Mouse (Mus musculus) gastrocnemius, postnatal 25 days (tissue): ENCODE data around the gene Tsc22d3. TPM values are rescaled to one million over a fixed set of nuclear protein-coding genes. Genes with fewer than 3 reads are reported as not detected.
A peak's percentile ranks its signal among the peaks of the same experiment; 100 is the strongest.

ENCODE experiments used
- DNase-seq: peaks from one replicate; pipeline ENCODE4 v3.0.0; 2022
- long read RNA-seq, 2 experiments: library from polyadenylated mRNA; stranded (forward); transcript quantifications; one replicate each; pipeline ENCODE4 v2.0.0; 2021
- total RNA-seq, 2 experiments: library from RNA; stranded (reverse); gene quantifications; 1 replicate in 1 of 2; 2 replicates in 1 of 2; pipeline ENCODE4 v1.2.3; 2021

Gene Tsc22d3
- 100 to 1,000 TPM; 165 to 246 TPM for total RNA-seq
- long read RNA-seq, experiment 1, transcript Tsc22d3-202 (3 exons, 1,790 nt), result minor isoform, 8 of 249 reads
- long read RNA-seq, experiment 1, transcript Tsc22d3-201 (3 exons, 1,974 nt), result major isoform, 127 of 249 reads
- long read RNA-seq, experiment 1, partial matches to known transcripts, result 2 of 249 reads
- long read RNA-seq, experiment 1, other reads (novel, unspliced or antisense), result 112 of 249 reads
- long read RNA-seq, experiment 2, transcript Tsc22d3-202 (3 exons, 1,790 nt), result minor isoform, 14 of 247 reads
- long read RNA-seq, experiment 2, transcript Tsc22d3-201 (3 exons, 1,974 nt), result major isoform, 85 of 247 reads
- long read RNA-seq, experiment 2, partial matches to known transcripts, result 12 of 247 reads
- long read RNA-seq, experiment 2, other reads (novel, unspliced or antisense), result 134 of 247 reads

DNA sequence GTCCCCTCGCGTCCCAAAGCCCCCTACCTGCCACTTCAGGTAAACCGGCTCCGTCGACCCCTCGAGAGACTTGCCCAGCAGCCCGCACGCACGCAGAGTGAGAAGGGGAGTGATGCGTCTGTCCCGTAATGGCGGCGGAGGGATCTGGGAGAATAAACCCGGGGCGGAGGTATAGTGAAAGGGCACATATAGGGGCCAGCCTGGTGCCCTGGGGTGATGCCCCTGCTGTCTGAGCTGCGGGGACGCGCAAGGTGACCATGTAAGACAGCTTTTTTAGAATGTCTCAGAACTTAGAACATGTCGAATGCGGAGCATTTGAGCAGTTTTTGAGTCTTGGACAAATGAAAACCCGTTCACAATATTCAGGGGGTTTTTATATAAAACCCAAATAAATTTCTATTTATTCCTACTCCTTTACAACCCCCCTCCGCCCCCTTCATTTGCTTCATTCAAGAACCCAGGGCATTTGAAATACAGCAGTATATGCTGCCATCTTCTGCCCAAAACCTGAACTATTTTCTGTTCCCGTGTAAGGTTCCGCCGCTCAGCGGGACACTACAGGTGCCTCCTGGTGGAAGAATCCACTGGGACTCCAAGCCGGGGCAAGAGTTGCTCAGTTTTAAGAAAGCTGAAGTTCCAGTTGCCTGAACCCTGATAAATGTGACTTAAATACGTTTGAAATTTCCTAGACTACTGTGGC lies at the start of gene Tsc22d3:
TSS of gene Tsc22d3 (minus strand) at position 250 of the 700 bp plus-strand sequence.
- DNase-seq, result peak; percentile 37

GRCm38 (mm10) chrX:140639592-140639991 lies 39.1 kb upstream of the Tsc22d3 start:
- DNase-seq, result no peak

DNA sequence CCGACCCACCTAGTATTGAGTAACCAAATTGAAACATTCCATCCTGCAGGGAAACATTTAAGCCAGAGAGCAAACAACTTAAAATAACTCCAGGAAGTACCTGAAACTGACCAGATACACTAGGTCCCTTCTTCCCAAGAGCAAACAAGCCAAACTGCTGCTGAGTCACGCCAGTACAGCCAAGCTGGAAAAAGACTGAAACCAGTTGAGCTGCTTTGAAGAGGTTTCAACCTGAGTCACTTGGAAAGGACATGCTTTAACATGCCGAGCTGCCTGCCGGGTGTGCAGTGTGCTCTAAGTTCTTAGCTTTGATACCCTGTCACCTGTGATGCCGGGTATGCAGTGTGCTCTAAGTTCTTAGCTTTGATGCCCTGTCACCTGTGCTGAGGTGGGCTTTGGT lies 37.6 kb upstream of the Tsc22d3 start:
- DNase-seq, result no peak

DNA sequence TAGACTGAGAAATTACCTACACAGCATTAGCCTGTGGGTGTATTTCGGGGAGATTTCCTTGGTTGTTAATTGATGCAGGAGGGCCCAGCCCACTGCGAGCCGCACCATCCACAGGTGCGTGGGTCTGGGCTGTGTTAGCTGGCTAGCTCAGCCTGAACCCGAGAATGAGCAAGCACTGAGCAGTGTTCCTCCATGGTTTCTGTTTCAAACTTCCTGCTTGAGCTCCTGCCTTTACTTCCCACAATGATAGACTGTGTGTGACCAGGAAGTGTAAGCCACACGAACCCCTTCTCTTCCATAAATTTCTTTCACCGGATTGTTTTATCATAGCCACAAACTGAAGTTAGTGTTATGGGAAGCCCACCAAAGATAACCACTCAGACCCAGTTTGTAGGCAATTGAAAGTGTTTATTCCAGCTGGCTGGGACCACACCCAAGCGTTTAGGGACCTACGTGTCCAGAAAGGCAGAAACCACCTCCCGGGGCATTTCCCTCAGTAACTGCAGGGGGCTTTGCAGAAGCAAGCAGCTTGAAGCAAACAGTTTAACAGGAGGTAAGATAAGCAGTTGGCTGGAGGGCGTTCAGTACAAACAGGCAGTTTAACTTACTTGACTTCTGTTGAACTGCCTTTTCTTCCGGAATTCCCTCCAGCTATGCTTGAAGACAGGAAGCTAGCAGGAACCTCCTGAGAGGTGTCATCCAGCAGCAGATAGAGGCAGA lies 24.6 kb upstream of the Tsc22d3 start:
- DNase-seq, result no peak

GRCm38 (mm10) chrX:140609938-140610337 lies 9.5 kb upstream of the Tsc22d3 start:
- DNase-seq, result no peak

DNA sequence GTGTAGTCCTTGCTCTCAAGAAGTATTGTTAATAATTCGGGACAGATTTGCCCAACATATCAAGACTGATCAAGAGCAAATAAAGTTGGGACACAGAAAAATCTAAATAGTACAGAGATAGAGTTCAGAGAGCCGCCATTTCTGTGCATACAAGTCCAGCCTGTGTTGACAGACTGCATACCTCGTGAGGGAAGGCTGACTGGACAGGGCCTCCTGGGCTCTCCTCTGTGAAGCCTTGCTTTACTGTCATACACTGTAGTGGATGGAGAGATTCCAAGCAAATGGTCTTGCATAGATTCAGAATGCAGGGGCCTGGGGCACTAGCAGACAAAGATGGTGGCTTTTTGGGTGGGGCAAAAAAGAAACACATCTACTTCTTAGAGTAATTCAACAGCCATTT lies 1.4 kb upstream of the Tsc22d3 start:
- no peak for DNase-seq

GRCm38 (mm10) chrX:140601311-140601710 lies 852 bp upstream of the Tsc22d3 start:
- no peak for DNase-seq

DNA sequence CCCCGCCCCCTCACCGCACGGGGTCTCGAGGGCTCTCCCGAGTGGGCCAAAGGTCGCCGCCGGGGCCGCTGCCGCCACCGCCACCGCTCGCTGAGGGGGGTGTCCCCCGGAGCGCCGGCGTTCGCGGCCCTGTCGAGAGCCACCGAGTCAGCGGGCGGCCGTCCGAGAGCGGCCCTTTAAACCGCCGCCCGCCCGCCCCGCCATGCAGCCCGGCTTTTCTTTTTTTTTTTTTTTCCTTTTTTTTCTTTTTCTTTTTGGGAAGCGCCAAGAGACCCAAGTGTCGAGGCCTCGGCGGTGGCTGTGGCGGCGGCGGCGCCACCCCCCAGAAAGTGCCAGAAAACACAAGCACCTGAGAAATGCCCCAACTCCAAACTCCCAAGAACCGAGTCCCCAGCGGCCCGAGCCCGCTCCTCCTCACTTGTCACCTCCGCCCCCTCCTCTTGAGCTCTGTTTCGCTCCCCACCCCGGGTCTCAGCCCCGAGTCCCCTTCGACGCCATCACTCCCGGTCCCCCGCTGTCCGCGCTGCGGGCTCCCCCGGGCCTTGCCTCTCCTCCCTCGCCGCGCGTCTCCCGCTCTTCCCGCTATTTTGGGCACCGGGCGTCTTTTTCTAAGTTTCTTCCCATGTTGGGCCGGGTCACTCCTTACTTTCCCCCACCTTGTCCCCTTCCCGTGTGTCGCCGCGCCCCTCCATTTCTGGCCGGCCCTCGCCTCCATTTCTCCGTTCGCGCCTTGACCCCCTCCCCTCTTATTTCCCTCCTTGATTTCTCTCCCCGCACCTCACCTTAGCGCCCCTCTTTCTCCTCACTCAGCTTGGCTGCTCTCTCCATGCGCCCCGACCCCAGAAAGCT lies 674 bp downstream of the Tsc22d3 start:
- DNase-seq, result peak; percentile 69

DNA sequence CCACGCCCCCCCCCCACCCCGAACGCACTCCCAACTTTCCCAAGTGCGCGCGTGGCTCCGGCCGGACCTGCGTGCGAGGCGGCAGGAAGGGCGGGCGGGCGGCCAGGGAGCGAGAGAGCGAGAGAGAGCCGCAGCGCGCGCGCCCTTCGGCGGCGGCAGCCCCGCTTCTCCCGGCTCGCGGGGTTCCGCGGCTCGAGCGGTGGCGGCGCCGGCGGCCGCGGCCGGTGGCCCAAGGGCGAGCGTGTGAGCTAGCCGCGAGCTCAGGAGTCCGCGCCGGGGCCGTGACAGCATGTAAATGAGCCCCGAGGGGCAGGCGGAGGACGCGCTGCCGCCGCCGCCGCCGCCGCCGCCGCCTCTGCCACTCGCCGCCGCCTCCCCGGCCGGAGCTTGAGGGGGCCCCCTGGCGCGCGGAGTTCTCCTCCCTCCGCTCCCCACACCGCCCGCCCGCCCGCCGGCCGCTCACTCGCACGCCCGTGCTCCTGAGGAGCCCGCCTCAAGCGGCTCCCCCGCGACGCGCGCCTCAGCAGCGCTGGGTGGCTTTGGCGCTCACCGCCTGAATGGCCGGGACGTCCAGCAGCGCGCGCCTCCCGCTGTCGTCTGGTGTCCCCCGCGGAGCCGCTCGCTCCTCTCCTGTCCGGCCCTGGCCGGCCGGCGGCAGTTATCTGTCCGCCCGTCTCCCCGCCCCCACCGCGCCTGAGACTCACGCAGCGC lies 1.5 kb downstream of the Tsc22d3 start:
- peak; percentile 77 for DNase-seq

GRCm38 (mm10) chrX:140598194-140598849 lies 2.1 kb downstream of the Tsc22d3 start:
- no peak for DNase-seq

DNA sequence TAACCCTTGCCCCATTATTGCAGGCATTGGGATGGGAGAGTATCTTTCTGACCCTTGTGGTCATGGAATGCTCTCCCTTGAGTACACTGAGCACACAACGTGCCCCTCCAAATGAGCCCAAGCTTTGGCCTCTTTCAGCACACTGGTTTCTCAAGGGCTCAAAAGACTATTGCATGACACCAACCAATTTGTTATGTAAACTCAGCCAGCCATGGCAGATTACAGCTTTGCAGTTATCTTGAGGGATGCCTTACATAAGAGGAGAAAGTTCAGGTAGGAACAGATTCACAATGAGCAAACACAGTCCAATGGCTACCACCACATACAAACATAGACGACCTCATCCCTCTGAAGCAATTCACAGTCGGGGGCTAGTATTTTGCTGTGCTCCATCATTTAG lies 9.3 kb downstream of the Tsc22d3 start:
- DNase-seq, result no peak

DNA sequence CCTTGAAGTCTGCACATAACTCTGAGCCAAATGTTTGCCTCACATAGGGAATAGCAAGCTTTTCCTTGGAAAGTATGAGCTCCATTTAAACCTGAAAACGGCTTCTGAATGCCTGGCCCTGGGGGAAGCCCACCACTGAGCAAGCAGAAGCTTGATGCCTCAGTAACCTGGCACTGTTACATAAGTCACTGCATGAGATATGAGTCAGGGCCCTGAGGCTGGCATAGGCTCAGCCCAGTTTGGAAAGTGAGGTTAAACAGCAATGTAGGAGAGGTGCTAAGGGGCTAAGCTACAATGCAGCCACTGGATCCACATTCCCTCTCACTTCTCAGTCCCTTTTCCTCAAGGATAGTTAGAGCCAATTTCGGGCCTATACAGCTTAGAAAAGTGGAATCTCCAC lies 10.3 kb downstream of the Tsc22d3 start:
- DNase-seq, result no peak

GRCm38 (mm10) chrX:140589194-140589751 lies 11.2 kb downstream of the Tsc22d3 start:
- DNase-seq, result no peak

DNA sequence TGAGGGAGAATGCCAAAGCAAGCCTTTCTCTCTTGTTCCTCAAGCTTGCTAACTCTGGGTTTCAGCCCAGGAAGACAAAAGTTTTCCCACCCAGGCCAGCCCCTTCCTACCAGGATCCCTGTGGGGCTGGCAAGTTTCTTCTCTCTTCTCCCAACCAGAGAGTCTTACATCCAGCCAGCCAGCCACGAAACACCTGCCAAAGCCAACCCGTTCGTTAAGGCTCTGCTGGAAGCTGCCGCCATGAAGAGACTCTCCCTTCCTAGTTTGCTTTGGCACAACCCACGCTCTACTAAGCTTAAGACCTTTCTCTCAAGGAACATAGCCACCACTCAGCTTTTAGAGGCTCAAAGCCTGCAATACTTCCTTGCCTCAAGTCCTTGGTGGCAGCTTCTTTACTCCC lies 11.9 kb downstream of the Tsc22d3 start:
- DNase-seq, result no peak

- DNase-seq, result no peak
These were observed 20.0 kb downstream of the Tsc22d3 start for GRCm38 (mm10) chrX:140580416-140580815.

- peak; percentile 47 for DNase-seq
These were observed 24.8 kb downstream of the Tsc22d3 start for GRCm38 (mm10) chrX:140575636-140576035.

- DNase-seq, result no peak
These were observed 25.3 kb downstream of the Tsc22d3 start for GRCm38 (mm10) chrX:140575200-140575599.

- DNase-seq, result no peak
These were observed 27.6 kb downstream of the Tsc22d3 start for GRCm38 (mm10) chrX:140572702-140573338.

DNA sequence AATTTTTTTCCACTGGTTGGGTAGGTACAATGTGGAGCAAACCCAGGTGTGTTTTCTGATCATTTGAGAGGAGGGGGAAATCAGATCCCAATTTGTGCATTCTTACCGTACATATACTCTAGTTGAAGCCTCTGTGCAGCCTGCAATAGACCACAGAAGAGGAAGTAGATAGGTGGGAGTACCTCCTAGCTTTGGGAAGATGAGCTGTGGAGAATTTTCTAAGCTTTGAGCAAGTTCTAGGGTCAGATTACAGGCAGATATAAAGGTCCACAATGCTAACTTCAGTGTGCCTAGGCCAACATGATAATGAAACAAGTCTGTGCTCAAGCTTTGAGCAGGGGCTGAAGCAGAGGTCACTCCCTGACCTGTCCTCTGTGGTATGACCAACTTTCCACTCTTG lies 30.9 kb downstream of the Tsc22d3 start:
- DNase-seq, result no peak
